Mouse (Mus musculus) adrenal gland, adult 18-20 months (tissue): ENCODE results near the gene Akirin1. TPM values are rescaled to one million over a fixed set of nuclear protein-coding genes. Genes with fewer than 3 reads are reported as not detected.

Experiments
- DNase-seq, 2 experiments: peaks; one replicate each; pipeline ENCODE4 v3.0.0; 2021 to 2022; ENCODE audit warnings: low spot score in 2 of 2
- long read RNA-seq, 2 experiments: library from polyadenylated mRNA; stranded (forward); transcript quantifications; one replicate each; pipeline ENCODE4 v2.0.0; 2021
- total RNA-seq, 2 experiments: library from RNA; stranded (reverse); gene quantifications; 1 replicate in 1 of 2; 2 replicates in 1 of 2; pipeline ENCODE4 v1.2.3; 2021

Gene Akirin1
- total RNA-seq = 10 to 100 TPM; 76.4 to 78.7 TPM
- long read RNA-seq, experiment 1, transcript Akirin1-201 (5 exons, 3,052 nt) = major isoform, 167 of 170 reads
- long read RNA-seq, experiment 1, partial matches to known transcripts = 2 of 170 reads
- long read RNA-seq, experiment 1, other reads (novel, unspliced or antisense) = 1 of 170 reads
- long read RNA-seq, experiment 2, transcript Akirin1-201 (5 exons, 3,052 nt) = major isoform, 365 of 378 reads
- long read RNA-seq, experiment 2, partial matches to known transcripts = 10 of 378 reads
- long read RNA-seq, experiment 2, other reads (novel, unspliced or antisense) = 3 of 378 reads

DNA sequence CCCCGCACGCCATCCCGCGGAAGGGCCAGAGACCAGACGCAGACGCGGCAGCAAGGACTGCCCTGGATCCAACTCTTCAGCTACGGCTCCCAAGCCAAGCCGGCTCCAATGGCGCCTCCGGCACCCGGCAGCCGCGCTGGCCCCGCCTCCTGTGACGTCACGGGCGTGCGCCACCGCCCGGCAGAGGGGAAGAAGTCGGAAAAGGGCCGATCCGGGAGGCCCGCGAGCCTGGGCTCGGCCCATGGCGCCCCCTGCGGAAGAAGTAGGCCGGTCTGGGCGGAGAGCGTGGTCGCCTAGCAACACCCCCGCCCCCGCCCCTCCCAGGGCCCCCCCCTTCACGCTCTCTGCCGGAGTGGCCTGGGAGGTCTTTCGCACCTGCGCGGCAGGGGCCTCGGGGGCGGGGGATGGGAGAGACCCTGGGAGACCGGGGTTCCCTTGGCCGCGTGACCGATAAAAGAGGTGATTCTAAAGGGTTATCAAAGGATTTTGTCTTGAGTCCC lies at the start of gene Akirin1:
Gene Akirin1, minus strand, starts transcription at position 194 of the 500 bp plus-strand sequence.
- DNase-seq = peak; percentile 99 to 100

GRCm38 (mm10) chr4:123797856-123798255 lies 47.7 kb upstream of the Akirin1 start:
- DNase-seq = no peak

DNA sequence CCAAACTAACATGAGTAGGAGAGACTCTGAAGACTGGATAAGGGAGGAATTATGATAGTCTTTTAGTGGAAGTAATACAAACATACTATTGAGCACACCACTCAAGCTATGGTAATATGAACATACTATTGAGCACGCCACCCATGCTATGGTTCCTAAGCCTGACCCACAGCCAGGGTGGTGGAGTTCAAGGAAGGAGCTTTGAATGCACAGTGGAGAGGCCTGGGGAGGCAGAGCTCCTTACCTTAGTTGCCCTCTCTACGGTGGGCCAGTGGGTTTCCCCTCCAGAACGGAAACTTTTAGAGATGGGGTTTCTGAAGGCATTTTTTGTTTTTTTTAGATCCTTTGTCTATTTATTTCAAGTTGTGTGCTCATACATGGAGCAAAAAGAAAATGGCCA lies 47.3 kb upstream of the Akirin1 start:
- DNase-seq = no peak

GRCm38 (mm10) chr4:123795057-123795456 lies 44.9 kb upstream of the Akirin1 start:
- DNase-seq = no peak

GRCm38 (mm10) chr4:123793136-123793535 lies 43.0 kb upstream of the Akirin1 start:
- DNase-seq = no peak

GRCm38 (mm10) chr4:123792666-123793065 lies 42.5 kb upstream of the Akirin1 start:
- no peak for DNase-seq

- DNase-seq = peak; percentile 53 to 64
Measured at GRCm38 (mm10) chr4:123787191-123787985, 37.2 kb upstream of the Akirin1 start, which contains the start of gene Rhbdl2. Rhbdl2 (plus strand) TSS chr4:123787874.

DNA sequence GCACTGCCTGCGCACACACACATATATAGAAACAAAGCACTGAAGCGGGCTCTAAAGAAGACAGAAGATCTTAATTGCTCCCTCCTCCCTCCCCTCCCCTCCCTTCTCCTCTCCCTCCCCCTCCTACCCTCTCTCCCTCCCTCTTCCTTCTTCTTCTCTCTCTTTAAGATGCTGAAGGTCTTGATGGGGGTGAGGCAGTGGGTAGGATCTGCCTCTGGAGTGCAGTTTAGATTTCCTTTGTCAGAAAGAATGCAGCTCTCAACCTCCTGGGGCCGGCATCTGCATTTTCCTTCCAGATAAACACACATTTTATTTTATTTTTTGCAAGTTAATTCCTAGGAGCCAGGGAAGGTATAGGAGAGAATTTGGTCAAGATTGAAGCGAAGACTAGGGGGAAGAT lies 18.1 kb upstream of the Akirin1 start:
- no peak for DNase-seq

DNA sequence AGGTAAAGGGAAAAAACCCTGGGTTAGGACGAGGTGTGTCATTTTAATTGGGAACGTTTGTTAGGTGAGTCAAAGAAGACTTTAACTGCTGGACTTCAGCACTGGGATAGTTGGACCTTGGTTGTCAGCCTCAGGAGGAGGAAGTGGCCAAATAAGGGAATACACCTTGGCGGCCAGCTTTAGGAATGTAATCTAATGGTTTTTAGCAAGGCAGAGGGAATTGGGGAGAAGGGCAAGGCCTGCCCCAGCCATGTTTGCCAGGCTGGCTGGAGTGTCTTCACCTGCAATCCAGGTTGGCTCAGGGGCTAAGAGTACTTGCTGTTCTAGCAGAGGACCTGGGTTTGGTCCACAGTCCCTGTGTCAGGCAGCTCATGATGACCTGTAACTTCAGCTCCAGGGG lies 17.7 kb upstream of the Akirin1 start:
- no peak for DNase-seq

DNA sequence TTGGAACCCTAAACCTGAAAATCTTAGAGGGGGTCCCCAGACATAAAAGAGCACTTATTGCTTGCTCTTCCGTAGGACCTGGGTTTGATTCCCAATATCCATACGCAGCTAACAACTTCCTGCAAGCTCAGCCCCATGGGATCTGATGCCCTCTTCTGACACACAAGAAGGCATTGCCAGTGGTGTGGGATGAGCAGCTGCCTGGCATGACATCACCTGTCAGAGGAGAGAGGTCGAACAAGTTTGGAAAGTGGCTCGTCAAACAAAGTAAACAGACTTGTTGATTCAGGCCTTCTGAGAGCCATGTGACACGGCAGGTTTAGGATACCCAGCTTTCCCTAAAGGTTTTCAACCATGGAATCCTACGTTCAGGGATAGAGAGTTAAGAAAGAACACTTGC lies 14.9 kb upstream of the Akirin1 start:
- DNase-seq = no peak

DNA sequence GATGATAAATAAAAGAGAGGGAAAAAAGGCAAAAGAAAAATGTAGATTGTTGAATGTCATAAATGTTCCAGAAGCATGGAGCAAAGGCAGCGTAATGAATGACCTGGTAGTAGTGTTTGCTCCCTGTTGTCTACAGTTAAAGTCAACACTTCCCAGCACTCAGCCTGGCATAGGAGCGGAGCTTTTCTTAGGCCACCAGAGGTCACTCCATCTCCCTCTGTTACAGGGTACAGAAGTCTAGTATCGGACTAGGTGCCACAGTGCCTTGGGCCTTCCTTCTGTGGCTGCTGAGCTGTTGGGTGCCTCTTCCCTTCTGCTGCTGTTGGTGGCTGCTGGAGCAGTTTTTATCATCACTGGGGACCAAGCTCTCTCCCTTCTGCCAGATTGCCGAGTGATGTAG lies 8.2 kb upstream of the Akirin1 start:
- no peak for DNase-seq

DNA sequence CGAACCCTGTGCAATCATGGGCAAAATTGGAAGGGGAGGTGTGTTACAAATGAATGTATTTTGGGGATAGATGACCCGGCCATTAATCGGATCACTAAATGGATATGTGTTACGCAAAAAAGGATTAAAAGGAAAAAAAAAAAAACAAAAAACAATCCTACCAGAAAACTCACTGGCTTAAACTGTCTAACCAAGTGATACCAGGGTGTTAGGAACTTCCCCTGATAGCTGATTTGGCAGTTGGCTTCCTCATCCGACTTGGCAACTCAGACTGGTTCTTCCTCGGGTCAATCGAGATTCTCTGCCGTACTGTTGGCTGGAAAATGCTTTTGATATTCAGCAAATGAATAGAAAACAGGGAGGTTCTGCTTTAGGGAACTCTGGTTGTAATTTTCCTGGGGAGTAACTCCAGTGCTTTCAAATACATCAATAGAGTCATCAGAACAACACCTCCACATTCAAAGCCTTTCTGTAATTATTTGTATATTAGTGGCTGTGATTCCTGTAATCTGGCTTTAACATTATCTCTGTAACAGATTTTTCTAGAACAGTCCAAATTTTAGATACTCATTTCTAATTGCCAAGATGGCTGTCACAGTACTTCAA lies 665 bp upstream of the Akirin1 start:
- no peak for DNase-seq

- DNase-seq = peak in 1 of 2 experiments; percentile 21
Measured at GRCm38 (mm10) chr4:123749484-123750130, 538 bp downstream of the Akirin1 start.

GRCm38 (mm10) chr4:123748726-123749415 lies 1.3 kb downstream of the Akirin1 start:
- DNase-seq = no peak

- peak in 1 of 2 experiments; percentile 15 for DNase-seq
Measured at GRCm38 (mm10) chr4:123745221-123745775, 4.8 kb downstream of the Akirin1 start.

DNA sequence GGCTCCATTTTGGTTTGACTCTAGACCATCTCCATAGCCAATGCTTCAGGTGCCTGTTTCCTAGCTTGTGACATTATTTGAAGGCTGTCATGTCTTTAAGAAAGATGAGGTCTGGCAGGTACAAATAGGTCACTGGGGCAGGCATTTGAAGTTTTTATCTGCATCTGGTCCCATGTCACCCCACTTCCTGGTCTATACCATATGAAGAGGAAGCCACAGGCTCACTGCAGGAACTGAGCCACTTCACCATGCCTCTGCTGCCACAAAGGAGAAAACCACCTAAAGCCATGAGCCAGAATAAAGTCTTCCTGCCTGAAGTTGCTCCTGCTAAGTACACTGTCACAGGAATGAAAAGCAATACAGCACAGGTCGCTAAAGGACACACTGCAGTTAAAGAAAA lies 7.3 kb downstream of the Akirin1 start:
- DNase-seq = peak in 1 of 2 experiments; percentile 12

GRCm38 (mm10) chr4:123738708-123739107 lies 11.4 kb downstream of the Akirin1 start:
- DNase-seq = peak in 1 of 2 experiments; percentile 8

DNA sequence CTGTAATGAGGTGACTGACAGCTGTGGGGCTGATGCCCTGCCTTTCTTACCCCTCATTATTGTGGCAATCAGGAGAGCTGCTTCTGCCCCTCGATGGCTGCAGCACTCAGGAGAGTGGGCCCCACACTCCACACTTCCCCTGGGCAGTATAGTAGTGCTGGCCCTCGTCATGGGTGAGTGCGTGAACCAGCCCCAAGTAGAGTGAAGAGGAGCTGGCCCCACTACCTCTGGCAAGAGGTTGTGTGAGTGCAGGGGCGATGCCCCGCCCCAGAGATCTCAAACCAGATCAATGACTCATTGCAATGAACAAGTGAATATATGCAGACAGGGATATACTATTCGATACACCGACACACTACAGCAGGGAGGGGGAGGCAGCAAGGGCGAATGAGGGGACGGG lies 16.6 kb downstream of the Akirin1 start:
- DNase-seq = no peak

DNA sequence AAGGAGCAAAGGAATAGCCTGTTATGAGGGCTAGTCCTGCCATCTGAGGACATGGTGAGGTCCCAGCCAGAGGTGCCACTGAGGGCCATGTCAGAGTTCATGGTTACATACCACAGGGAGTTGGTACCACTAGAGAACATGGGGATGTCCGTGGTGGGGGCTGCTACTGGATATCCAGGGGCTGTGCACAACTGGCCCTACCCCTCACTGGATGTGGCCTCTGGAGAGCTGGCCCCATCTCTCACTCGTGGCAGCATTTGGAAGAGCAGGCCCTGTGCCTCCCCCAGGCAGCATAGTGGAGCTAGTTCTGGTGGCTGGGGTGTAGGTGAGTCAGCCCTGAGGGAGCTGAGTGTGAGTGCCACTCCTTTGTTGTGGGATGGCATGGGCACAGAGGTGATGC lies 17.2 kb downstream of the Akirin1 start:
- no peak for DNase-seq
